7 mouse cellular contexts compared by ENCODE assay signal in genomic region chr11:57535912-57536311, GRCm38 (mm10).
"Had no signal": no experiment of that assay in that cellular context is flagged by ENCODE, and none has a peak within 500 bp of the region (broad histone marks: within the 10 kb centered on the region; RNA-seq: fewer than 3 reads in every experiment).

No protein-coding gene starts in this region.

- ATAC-seq: midbrain, embryonic 13.5 days had no signal

- DNase-seq: kidney, adult 18-20 months; kidney, postnatal 10 days; kidney, postnatal 4 days; left cerebral cortex, postnatal 4 days; right cerebral cortex, postnatal 14 days; thymus, postnatal 4 days had no signal
